Mouse (Mus musculus) cortical plate, adult 2 months (tissue): ENCODE data around the gene Clip2.

Source experiments
- CTCF ChIP-seq: fragments of 200-500 bp; IDR thresholded peaks from 2 replicates; pipeline ENCODE4 v1.5.1; 2011; ENCODE audit warnings: mild to moderate bottlenecking, control low read depth, low read length; ENCODE audit not compliant: insufficient read depth; ENCODE audit errors: extremely low read depth
- POLR2A ChIP-seq: fragments of 200-500 bp; IDR thresholded peaks from 2 replicates; pipeline ENCODE4 v1.6.1; 2011; ENCODE audit warnings: mild to moderate bottlenecking, low read length, control low read depth; ENCODE audit not compliant: insufficient read depth; ENCODE audit errors: extremely low read depth

DNA sequence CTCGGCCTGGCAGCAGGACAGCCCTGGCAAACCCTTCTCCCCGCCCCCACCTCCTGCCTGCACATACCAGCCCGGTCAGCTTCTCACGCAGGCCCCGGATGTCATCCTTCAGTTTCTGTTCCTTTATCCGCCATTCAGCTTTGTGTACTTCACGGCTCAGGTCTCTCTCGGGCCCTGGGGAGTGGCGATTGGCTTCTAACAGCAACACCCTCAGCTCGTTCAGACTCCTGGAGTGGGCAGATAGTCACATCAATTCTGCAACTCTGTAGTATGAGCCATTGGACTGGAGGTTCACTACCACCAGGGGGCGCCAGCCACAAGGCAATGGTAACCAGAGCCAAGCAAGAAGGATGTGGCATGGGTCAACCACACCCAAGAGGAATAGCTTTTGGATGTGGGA is 58.1 kb downstream of the Clip2 start:
- peak; percentile 94 for TF ChIP-seq CTCF
- TF ChIP-seq POLR2A = no peak
